Mouse (Mus musculus) retina, adult 2 months (tissue): ENCODE measurements around the gene Grm4.

Experiments
- DNase-seq: peaks from one replicate; pipeline ENCODE4 v3.0.0-alpha.2; 2012; ENCODE audit warnings: low read depth, low spot score

Grm4 gene

GRCm38 (mm10) chr17:27551393-27551940 lies 30.3 kb upstream of the Grm4 start:
- DNase-seq: no peak

GRCm38 (mm10) chr17:27549234-27549633 lies 28.0 kb upstream of the Grm4 start:
- no peak for DNase-seq

- DNase-seq: no peak
Measured at GRCm38 (mm10) chr17:27547253-27547868, 26.2 kb upstream of the Grm4 start.

- DNase-seq: no peak
Measured at GRCm38 (mm10) chr17:27546574-27547085, 25.4 kb upstream of the Grm4 start.

- no peak for DNase-seq
Measured at GRCm38 (mm10) chr17:27545991-27546390, 24.8 kb upstream of the Grm4 start.

- no peak for DNase-seq
Measured at GRCm38 (mm10) chr17:27544551-27544950, 23.3 kb upstream of the Grm4 start.

- no peak for DNase-seq
Measured at GRCm38 (mm10) chr17:27541984-27542383, 20.8 kb upstream of the Grm4 start.

- no peak for DNase-seq
Measured at GRCm38 (mm10) chr17:27541261-27541660, 20.1 kb upstream of the Grm4 start.

- DNase-seq: peak; percentile 66
Measured at GRCm38 (mm10) chr17:27534718-27535117, 13.5 kb upstream of the Grm4 start.

GRCm38 (mm10) chr17:27533354-27533753 lies 12.2 kb upstream of the Grm4 start:
- no peak for DNase-seq

GRCm38 (mm10) chr17:27532095-27532494 lies 10.9 kb upstream of the Grm4 start:
- DNase-seq: no peak

- no peak for DNase-seq
Measured at GRCm38 (mm10) chr17:27528767-27529166, 7.6 kb upstream of the Grm4 start.

GRCm38 (mm10) chr17:27528030-27528429 lies 6.8 kb upstream of the Grm4 start:
- DNase-seq: no peak

- no peak for DNase-seq
Measured at GRCm38 (mm10) chr17:27527188-27527587, 6.0 kb upstream of the Grm4 start.

- DNase-seq: no peak
Measured at GRCm38 (mm10) chr17:27523121-27523520, 1.9 kb upstream of the Grm4 start.

- peak; percentile 39 for DNase-seq
Measured at GRCm38 (mm10) chr17:27520557-27520956, 646 bp downstream of the Grm4 start.

- no peak for DNase-seq
Measured at GRCm38 (mm10) chr17:27518700-27519595, 2.3 kb downstream of the Grm4 start.

- DNase-seq: no peak
Measured at GRCm38 (mm10) chr17:27518296-27518695, 2.9 kb downstream of the Grm4 start.

- no peak for DNase-seq
Measured at GRCm38 (mm10) chr17:27513916-27514762, 7.1 kb downstream of the Grm4 start.

- DNase-seq: no peak
Measured at GRCm38 (mm10) chr17:27513279-27513915, 7.8 kb downstream of the Grm4 start.

- DNase-seq: no peak
Measured at GRCm38 (mm10) chr17:27512619-27513161, 8.5 kb downstream of the Grm4 start.
